Mouse (Mus musculus) cerebellum, postnatal 25 days (tissue): ENCODE data around the gene Gm3404.
"Not testable (repeated sequence)": the region's sequence is repeated elsewhere in the genome, so short reads cannot be mapped to it uniquely, and the experiment has no call there.

Experiments used
- DNase-seq, 2 experiments: peaks; one replicate each; pipeline ENCODE4 v3.0.0; 2021; ENCODE audit warnings: mixed read lengths in 2 of 2

The Gm3404 gene

DNA sequence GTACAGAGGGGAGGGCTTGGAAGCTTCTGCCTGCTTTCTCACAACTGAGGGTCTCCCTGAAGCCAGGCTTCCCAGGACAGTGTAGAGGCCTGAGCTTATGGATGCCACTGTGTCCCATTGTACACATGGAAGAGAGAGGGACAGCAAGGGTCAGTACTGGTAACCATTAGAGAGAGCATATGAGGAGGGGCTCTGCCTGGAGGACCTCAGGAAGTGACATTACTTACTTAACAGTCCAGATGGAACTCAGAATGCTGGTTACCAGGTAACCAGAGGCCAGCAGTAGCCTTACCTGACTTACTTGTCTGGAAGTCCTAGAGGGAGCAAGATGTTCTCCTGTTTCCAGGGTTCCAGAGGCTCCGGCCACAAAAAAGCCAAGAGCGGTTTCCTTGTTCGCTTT, at the start of gene Gm3404:
TSS of gene Gm3404 (plus strand) at position 301 of the 400 bp plus-strand sequence.
- DNase-seq: not testable (repeated sequence)

DNA sequence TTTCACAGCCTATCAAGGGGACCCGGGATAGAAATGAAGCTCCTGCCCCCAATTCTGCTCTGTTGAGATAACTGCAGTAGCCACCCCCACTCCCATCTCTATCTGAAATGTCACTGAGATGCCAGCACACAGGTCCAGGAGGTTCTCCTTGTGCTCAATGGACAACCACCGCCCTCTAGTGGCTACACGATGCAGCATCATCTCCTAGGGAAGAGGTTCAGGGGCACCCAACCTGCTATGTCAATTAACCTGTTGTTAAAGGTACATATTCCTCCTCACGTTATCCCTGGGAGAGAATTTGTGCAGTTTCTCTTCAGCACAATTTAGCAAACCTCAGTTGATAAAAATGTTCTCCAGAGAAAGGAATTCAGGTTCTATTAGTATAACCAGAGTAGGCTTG, 46.0 kb upstream of the Gm3404 start:
- peak; percentile 61 to 75 for DNase-seq

DNA sequence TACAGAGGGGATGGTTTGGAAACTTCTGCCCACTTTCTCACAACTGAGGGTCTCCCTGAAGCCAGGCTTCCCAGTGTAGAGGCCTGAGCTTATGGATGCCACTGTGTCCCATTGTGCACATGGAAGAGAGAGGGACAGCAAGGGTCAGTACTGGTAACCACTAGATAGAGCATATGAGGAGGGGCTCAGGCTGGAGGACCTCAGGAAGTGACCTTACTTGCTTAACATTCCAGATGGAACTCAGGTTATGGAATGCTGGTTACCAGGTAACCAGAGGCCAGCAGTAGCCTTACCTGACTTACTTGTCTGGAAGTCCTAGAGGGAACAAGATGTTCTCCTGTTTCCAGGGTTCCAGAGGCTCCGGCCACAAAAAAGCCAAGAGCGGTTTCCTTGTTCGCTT, 43.9 kb upstream of the Gm3404 start, which contains the start of gene Gm6408:
TSS of gene Gm6408 (plus strand) at position 301 of the 400 bp plus-strand sequence.
- not testable (repeated sequence) for DNase-seq

DNA sequence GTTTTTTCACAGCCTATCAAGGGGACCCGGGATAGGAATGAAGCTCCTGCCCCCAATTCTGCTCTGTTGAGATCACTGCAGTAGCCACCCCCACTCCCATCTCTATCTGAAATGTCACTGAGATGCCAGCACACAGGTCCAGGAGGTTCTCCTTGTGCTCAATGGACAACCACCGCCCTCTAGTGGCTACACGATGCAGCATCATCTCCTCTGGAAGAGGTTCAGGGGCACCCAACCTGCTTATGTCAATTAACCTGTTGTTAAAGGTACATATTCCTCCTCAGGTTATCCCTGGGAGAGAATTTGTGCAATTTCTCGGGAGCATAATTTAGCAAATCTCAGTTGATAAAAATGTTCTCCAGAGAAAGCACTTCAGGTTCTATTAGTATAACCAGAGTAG, 36.6 kb upstream of the Gm3404 start:
- peak; percentile 56 to 70 for DNase-seq

DNA sequence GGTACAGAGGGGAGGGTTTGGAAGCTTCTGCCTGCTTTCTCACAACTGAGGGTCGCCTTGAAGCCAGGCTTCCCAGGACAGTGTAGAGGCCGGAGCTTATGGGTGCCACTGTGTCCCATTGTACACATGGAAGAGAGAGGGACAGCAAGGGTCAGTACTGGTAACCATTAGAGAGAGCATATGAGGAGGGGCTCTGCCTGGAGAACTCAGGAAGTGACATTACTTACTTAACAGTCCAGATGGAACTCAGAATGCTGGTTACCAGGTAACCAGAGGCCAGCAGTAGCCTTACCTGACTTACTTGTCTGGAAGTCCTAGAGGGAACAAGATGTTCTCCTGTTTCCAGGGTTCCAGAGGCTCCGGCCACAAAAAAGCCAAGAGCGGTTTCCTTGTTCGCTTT, 34.5 kb upstream of the Gm3404 start, which contains the start of gene Gm6370:
TSS of gene Gm6370 (plus strand) at position 301 of the 400 bp plus-strand sequence.
- not testable (repeated sequence) for DNase-seq

DNA sequence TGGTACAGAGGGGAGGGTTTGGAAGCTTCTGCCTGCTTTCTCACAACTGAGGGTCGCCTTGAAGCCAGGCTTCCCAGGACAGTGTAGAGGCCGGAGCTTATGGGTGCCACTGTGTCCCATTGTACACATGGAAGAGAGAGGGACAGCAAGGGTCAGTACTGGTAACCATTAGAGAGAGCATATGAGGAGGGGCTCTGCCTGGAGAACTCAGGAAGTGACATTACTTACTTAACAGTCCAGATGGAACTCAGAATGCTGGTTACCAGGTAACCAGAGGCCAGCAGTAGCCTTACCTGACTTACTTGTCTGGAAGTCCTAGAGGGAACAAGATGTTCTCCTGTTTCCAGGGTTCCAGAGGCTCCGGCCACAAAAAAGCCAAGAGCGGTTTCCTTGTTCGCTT, 23.5 kb upstream of the Gm3404 start, which contains the start of gene 4930449I24Rik:
TSS of gene 4930449I24Rik (plus strand) at position 301 of the 400 bp plus-strand sequence.
- not testable (repeated sequence) for DNase-seq

DNA sequence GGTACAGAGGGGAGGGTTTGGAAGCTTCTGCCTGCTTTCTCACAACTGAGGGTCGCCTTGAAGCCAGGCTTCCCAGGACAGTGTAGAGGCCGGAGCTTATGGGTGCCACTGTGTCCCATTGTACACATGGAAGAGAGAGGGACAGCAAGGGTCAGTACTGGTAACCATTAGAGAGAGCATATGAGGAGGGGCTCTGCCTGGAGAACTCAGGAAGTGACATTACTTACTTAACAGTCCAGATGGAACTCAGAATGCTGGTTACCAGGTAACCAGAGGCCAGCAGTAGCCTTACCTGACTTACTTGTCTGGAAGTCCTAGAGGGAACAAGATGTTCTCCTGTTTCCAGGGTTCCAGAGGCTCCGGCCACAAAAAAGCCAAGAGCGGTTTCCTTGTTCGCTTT, 11.8 kb upstream of the Gm3404 start, which contains the start of gene Gm3402:
TSS of gene Gm3402 (plus strand) at position 301 of the 400 bp plus-strand sequence.
- not testable (repeated sequence) for DNase-seq

DNA sequence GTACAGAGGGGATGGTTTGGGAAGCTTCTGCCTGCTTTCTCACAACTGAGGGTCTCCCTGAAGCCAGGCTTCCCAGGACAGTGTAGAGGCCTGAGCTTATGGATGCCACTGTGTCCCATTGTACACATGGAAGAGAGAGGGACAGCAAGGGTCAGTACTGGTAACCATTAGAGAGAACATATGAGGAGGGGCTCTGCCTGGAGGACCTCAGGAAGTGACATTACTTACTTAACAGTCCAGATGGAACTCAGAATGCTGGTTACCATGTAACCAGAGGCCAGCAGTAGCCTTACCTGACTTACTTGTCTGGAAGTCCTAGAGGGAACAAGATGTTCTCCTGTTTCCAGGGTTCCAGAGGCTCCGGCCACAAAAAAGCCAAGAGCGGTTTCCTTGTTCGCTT, 11.7 kb downstream of the Gm3404 start, which contains the start of gene Gm3409:
TSS of gene Gm3409 (plus strand) at position 301 of the 400 bp plus-strand sequence.
- not testable (repeated sequence) for DNase-seq

DNA sequence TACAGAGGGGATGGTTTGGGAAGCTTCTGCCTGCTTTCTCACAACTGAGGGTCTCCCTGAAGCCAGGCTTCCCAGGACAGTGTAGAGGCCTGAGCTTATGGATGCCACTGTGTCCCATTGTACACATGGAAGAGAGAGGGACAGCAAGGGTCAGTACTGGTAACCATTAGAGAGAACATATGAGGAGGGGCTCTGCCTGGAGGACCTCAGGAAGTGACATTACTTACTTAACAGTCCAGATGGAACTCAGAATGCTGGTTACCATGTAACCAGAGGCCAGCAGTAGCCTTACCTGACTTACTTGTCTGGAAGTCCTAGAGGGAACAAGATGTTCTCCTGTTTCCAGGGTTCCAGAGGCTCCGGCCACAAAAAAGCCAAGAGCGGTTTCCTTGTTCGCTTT, 30.2 kb downstream of the Gm3404 start, which contains the start of gene Gm3415:
TSS of gene Gm3415 (plus strand) at position 301 of the 400 bp plus-strand sequence.
- DNase-seq: not testable (repeated sequence)

DNA sequence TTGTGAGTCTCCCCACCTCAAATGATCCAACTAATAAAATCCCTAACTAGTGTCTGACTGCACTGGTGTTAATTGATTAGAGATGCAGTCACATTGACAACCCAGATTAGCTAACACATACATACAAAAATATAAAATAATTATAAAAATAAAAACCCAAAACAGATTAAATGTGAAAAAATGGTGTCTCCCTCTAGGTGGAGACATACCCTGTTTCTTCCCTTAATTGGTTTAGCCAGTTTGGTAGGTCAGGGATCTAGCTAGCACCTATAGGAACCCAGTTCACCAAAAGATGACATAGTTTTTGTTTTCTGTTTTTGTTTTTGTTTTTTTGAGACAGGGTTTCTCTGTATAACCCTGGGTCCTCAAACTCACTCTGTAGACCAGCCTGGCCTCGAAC, 38.7 kb downstream of the Gm3404 start:
- DNase-seq: no peak

DNA sequence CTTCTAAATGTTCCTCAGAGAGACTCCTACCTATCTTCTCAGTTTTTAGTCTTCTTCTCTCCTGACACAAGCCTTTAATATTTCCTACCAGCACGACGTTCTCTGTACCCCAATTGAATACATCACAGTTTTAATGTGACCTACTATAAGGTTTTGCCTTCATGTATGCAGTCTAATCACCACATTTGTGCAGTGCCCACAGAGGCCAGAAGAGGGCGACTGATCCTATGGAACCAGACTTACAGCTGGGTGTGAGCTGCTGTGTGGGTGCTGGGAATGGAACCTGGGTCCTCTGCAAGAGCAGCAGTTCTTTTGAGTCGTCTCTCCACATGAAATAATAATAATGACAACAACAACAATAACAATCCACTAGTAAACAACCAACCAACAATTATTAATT, 41.5 kb downstream of the Gm3404 start:
- DNase-seq: peak in 1 of 2 experiments; percentile 14

DNA sequence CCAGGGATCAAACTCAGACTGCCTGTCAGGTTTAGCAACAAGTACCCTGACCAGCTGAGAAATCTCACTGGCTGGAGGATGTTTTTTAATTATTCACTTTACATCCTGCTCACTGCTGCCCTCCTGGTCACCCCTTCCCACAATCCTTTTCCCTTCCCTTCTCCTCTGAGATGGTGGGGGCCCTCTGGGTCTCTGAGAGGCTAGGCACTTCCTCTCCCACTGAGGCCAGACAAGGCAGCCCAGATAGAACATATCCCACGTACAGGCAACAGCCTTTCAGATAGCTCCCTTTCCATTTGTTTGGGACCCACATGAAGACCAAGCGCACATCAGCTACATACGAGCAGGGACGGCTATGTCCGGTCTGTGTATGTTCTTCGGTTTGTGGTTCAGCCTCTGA, 44.6 kb downstream of the Gm3404 start:
- not testable (repeated sequence) for DNase-seq

DNA sequence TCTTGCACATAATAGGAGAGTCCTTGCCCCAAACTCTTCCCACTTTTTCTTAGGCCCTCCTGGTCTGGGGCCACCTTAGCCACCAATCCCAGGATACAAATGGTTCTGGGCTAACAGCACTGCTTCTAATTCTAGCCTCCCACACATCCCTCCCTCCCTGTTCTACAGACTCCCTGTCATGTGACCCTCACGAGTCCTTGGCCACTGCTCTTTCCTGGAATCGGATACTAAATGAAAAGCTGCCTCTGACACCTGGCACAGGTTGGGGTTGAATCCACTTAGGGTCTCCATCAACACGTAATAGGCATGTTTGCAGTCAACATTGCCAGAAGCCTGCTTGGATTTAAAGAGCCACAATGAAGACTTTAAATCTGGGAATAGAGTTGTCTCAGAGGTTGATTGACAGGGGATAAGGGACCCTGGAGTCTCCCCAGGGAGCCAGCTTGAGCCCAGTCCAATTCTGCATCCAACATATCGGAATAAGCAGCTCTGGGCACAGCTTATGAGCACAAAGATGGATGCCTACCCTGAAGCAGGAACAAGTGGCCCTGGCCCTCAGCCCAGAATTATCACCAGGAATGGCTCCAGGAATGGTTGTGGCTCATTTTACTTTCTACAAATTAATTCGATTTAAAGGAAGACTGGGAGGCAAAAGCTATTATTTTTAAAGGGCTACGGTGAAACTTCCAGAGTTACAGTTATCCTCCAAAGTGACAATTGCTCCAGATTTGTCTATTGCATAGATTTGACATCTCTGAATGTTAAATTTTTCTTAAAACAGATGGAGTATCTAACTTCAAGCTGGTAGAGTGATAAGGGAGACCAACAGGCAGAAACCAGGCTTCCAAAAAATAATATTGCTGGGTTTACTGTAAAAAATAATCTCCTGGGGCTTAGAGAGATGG, 46.5 kb downstream of the Gm3404 start:
- DNase-seq: peak; percentile 31 to 66

DNA sequence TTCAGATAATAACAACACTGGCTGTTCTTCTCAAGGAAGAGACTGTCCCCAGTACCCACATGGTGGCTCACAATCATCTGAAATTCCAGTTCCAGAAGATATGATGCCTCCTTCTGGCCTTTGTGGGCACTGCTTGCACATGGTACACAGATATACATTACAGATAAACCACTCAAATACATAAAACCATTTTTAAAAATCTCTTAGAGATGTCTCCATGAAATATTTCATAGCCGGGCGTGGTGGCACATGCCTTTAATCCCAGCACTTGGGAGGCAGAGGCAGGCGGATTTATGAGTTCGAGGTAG, 47.1 kb downstream of the Gm3404 start:
- not testable (repeated sequence) for DNase-seq

DNA sequence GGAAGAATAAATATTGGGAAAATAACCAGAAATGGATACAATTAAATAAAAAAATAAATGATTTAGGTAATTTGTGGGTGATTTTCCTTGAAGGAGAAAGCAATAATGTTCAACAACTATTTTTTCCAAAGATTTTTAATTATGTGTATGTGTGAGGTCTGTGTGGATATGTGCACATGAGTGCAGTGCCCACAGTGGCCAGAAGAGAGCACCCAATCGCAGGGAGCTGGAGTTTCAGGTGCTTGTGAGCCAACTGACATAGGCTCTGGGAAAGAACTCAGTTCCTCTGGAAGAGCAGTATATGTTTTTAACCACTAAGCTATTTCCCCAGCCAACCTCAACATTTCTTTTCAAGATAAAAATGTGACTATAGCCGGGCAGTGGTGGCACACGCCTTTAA, 51.1 kb downstream of the Gm3404 start:
- no peak for DNase-seq
